Mouse (Mus musculus): ENCODE measurements at regions not wholly inside any gene's neighbourhood (a gene's known extent, or its start where the extent isn't known, plus 50 kb on each side); places are given as distances from the start of the nearest gene placed in this dataset.

GRCm38 (mm10) chr7:124455659-124456058, 473.0 kb downstream of the Hs3st4 start:
- no peak for DNase-seq (ENCODE audit: low spot score)

- DNase-seq (ENCODE audit: low spot score): no peak
These were observed 504.7 kb downstream of the Hs3st4 start for GRCm38 (mm10) chr7:124487326-124487725.

GRCm38 (mm10) chr7:124491109-124491793, 508.6 kb downstream of the Hs3st4 start:
- DNase-seq (ENCODE audit: low spot score): no peak

- no peak for DNase-seq (ENCODE audit: low spot score)
These were observed 509.3 kb downstream of the Hs3st4 start for GRCm38 (mm10) chr7:124491851-124492390.

- DNase-seq (ENCODE audit: low spot score): no peak
These were observed 518.0 kb downstream of the Hs3st4 start for GRCm38 (mm10) chr7:124500636-124501035.

GRCm38 (mm10) chr7:124502760-124503159, 520.1 kb downstream of the Hs3st4 start:
- DNase-seq (ENCODE audit: low spot score): no peak

- DNase-seq (ENCODE audit: low spot score): no peak
These were observed 566.4 kb downstream of the Hs3st4 start for GRCm38 (mm10) chr7:124549038-124549437.

GRCm38 (mm10) chr7:124557213-124557612, 574.5 kb downstream of the Hs3st4 start:
- no peak for DNase-seq (ENCODE audit: low spot score)

GRCm38 (mm10) chr7:124570804-124571203, 588.1 kb downstream of the Hs3st4 start:
- DNase-seq (ENCODE audit: low spot score): no peak

- no peak for DNase-seq (ENCODE audit: low spot score)
These were observed 591.0 kb downstream of the Hs3st4 start for GRCm38 (mm10) chr7:124573666-124574065.

- DNase-seq (ENCODE audit: low spot score): no peak
These were observed 598.7 kb downstream of the Hs3st4 start for GRCm38 (mm10) chr7:124581342-124581741.

- no peak for DNase-seq (ENCODE audit: low spot score)
These were observed 602.6 kb downstream of the Hs3st4 start for GRCm38 (mm10) chr7:124585296-124585695.

GRCm38 (mm10) chr7:124591369-124591768, 608.7 kb downstream of the Hs3st4 start:
- DNase-seq (ENCODE audit: low spot score): no peak

- no peak for DNase-seq (ENCODE audit: low spot score)
These were observed 610.8 kb downstream of the Hs3st4 start for GRCm38 (mm10) chr7:124593462-124593861.

- DNase-seq (ENCODE audit: low spot score): no peak
These were observed 618.1 kb downstream of the Hs3st4 start for GRCm38 (mm10) chr7:124600767-124601166.

- no peak for DNase-seq (ENCODE audit: low spot score)
These were observed 621.9 kb downstream of the Hs3st4 start for GRCm38 (mm10) chr7:124604581-124604980.

- no peak for DNase-seq (ENCODE audit: low spot score)
These were observed 623.3 kb downstream of the Hs3st4 start for GRCm38 (mm10) chr7:124605978-124606377.

- DNase-seq (ENCODE audit: low spot score): no peak
These were observed 624.4 kb downstream of the Hs3st4 start for GRCm38 (mm10) chr7:124607061-124607460.

GRCm38 (mm10) chr7:124610437-124610836, 627.8 kb downstream of the Hs3st4 start:
- no peak for DNase-seq (ENCODE audit: low spot score)

GRCm38 (mm10) chr7:124647131-124647530, 664.5 kb downstream of the Hs3st4 start:
- DNase-seq (ENCODE audit: low spot score): no peak

GRCm38 (mm10) chr7:124667180-124667968, 684.7 kb downstream of the Hs3st4 start:
- no peak for DNase-seq (ENCODE audit: low spot score)

GRCm38 (mm10) chr7:124668058-124668457, 685.4 kb downstream of the Hs3st4 start:
- no peak for DNase-seq (ENCODE audit: low spot score)

- DNase-seq (ENCODE audit: low spot score): no peak
These were observed 687.8 kb downstream of the Hs3st4 start for GRCm38 (mm10) chr7:124670477-124670876.

Data from lung, postnatal 25 days (tissue).